Mouse (Mus musculus) midbrain, embryonic 14.5 days (tissue): ENCODE measurements at regions not wholly inside any gene's neighbourhood (a gene's known extent, or its start where the extent isn't known, plus 50 kb on each side); places are given as distances from the start of the nearest gene placed in this dataset.

Experiments used
- ATAC-seq: fragments of 200-750 bp; cut with Nextera tagmentation; 2 replicates; pipeline ENCODE4 v1.8.0; 2017; ENCODE audit warnings: moderate number of reproducible peaks, moderate library complexity; ENCODE audit not compliant: low FRiP score, low TSS enrichment
- DNase-seq: peaks from one replicate; pipeline ENCODE4 v3.0.0-alpha.2; 2015
- H3K27ac ChIP-seq: fragments of 300-500 bp; sonication (generic); replicated peaks from 2 replicates; pipeline ENCODE4 v1.5.1; 2014; ENCODE audit warnings: mild to moderate bottlenecking, low read depth, low read length, moderate library complexity
- H3K27me3 ChIP-seq: fragments of 300-500 bp; sonication (generic); 2 replicates; pipeline ENCODE4 v1.6.1; 2014; ENCODE audit warnings: low read length, control low read depth, mixed read lengths; ENCODE audit not compliant: control insufficient read depth, insufficient read depth
- H3K36me3 ChIP-seq: fragments of 300-500 bp; sonication (generic); 2 replicates; pipeline ENCODE4 v1.6.1; 2014; ENCODE audit warnings: low read length, control low read depth; ENCODE audit not compliant: control insufficient read depth, insufficient read depth
- H3K4me1 ChIP-seq: fragments of 300-500 bp; sonication (generic); 2 replicates; pipeline ENCODE4 v1.6.1; 2014; ENCODE audit warnings: mild to moderate bottlenecking, antibody characterized with exemption, low read length, control low read depth; ENCODE audit not compliant: control insufficient read depth, insufficient read depth
- H3K4me2 ChIP-seq: fragments of 300-500 bp; sonication (generic); 2 replicates; pipeline ENCODE4 v1.6.1; 2014; ENCODE audit warnings: mild to moderate bottlenecking, low read length, moderate library complexity
- H3K4me3 ChIP-seq: fragments of 300-500 bp; sonication (generic); replicated peaks from 2 replicates; pipeline ENCODE4 v1.5.1; 2014; ENCODE audit warnings: low read depth, low read length
- H3K9ac ChIP-seq: fragments of 300-500 bp; sonication (generic); replicated peaks from 2 replicates; pipeline ENCODE4 v1.6.1; 2014; ENCODE audit warnings: mild to moderate bottlenecking, low read length, moderate library complexity
- H3K9me3 ChIP-seq: fragments of 300-500 bp; sonication (generic); 2 replicates; pipeline ENCODE4 v1.6.1; 2016; ENCODE audit warnings: low read length, control low read depth, mixed read lengths; ENCODE audit not compliant: control insufficient read depth
- WGBS: fragments of 180-500 bp; shearing (Covaris S2); extraction: QIAGEN DNeasy Blood & Tissue Kit; methylation state at CpG from one replicate; pipeline ENCODE4 v1.1.7; 2014; 5-methylcytosine and 5-hydroxymethylcytosine counted together

DNA sequence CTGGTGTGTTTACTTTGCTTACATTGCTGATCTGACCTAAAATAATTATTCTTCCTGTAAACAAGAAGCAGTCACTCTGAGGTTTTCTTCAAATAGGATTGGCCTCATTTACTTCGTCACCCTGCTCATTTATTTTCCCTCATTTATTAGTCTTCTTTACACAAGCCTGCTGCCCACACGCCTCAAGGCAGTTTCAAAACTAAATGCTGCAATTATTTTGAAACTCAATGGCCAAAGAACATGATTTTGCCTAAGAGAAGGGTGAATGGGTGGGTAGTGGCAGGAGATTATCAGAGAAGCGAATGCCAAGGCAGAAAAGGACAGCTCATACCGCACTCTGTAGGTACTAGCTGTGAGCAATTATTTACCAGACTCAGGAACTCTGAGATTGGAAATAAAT is 227.8 kb downstream of the Hlx start:
- Histone ChIP-seq H3K27ac (no peak overlapping the region), H3K9ac (no peak overlapping the region), H3K4me3 (no peak overlapping the region), H3K4me1 (no peaks in the 10 kb centered on the region), H3K4me2 (no peak overlapping the region), H3K36me3 (no peaks in the 10 kb centered on the region), H3K27me3 (no peaks in the 10 kb centered on the region), H3K9me3 (no peaks in the 10 kb centered on the region)
- 81% methylated on average over 4 of the region's 4 CpGs for WGBS
- ATAC-seq: no peak
- no peak for DNase-seq

DNA sequence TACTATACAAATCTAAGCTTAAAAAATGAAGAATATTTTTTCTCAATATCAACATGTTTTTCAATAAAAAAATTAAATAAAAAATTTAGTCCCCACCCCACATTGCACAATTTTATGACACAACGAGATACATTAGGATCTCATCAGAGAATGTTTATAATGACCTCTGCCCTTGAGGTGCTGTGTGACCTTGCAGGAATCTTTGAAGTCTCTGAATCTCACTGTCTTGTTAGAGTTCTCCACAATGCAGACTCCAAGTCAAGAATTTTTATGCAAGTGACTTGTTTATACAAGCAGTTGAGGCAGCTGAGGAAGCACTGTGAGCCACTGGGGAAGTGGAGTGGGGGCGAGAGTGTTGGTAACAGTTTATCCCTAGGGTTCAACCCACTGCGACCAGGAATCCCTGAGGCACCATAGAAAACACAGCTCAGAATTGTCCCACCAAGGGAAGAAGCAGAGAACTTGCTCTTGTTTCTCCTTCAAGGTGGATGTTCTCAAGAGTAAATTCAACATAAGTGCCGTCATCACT is 228.5 kb downstream of the Hlx start:
- Histone ChIP-seq H3K9me3 (no peaks in the 10 kb centered on the region), H3K4me3 (no peak overlapping the region), H3K36me3 (no peaks in the 10 kb centered on the region), H3K4me2 (no peak overlapping the region), H3K27me3 (no peaks in the 10 kb centered on the region), H3K9ac (no peak overlapping the region), H3K4me1 (no peaks in the 10 kb centered on the region), H3K27ac (no peak overlapping the region)
- WGBS: 87% methylated on average over 4 of the region's 4 CpGs
- no peak for DNase-seq
- ATAC-seq: no peak

DNA sequence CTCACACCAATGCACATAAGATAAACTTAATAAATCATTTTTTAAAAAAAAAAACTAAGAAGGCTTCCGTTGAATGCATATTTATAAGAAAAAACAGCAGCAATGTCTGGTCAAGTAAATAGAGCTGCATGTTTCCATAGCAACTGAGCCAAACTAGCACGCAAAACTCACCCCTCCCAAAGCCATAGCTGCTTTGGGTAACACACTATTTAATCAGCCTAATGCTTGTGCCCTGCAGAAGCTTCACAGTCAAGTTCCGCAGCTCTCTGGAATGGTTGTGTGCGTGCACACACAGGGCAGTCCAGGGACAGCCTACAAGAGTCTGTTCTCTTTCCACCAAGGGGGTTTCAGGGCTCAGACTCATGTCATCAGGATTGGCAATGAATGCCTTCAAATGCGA is 231.7 kb downstream of the Hlx start:
- WGBS: 67% methylated on average over 5 of the region's 5 CpGs
- Histone ChIP-seq H3K9me3 (no peaks in the 10 kb centered on the region), H3K4me3 (no peak overlapping the region), H3K36me3 (no peaks in the 10 kb centered on the region), H3K4me1 (no peaks in the 10 kb centered on the region), H3K27me3 (no peaks in the 10 kb centered on the region), H3K4me2 (no peak overlapping the region), H3K27ac (no peak overlapping the region), H3K9ac (no peak overlapping the region)
- peak; percentile 44 for DNase-seq
- no peak for ATAC-seq

GRCm38 (mm10) chr1:184498909-184499525 is 233.4 kb downstream of the Hlx start:
- H3K36me3 ChIP-seq: no peaks in the 10 kb centered on the region
- H3K4me3 ChIP-seq: no peak overlapping the region
- H3K9ac ChIP-seq: no peak overlapping the region
- 92% methylated on average over 11 of the region's 11 CpGs for WGBS
- no peak for DNase-seq
- no peak for ATAC-seq
- no peak overlapping the region for H3K4me2 ChIP-seq
- no peak overlapping the region for H3K27ac ChIP-seq
- H3K9me3 ChIP-seq: no peaks in the 10 kb centered on the region
- no peaks in the 10 kb centered on the region for H3K27me3 ChIP-seq
- H3K4me1 ChIP-seq: no peaks in the 10 kb centered on the region

DNA sequence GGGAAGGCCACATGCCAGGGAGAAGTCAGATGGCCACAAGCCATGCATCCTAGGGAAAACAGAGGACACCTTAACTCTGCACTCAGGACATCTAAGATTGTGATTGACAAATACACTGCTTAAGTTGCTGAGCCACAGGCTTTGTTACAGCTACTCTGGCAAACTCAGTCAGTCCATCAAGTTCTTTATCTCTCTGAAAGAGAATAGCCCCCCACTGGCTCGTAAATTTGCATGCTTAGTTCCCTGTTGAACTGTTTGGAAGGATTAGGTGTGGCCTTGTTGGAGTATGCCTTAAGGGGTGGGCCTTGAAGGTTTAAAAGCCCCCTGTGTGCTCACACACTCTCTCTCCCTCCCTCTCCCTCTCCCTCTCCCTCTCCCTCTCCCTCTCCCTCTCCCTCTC is 235.4 kb downstream of the Hlx start:
- no peaks in the 10 kb centered on the region for H3K36me3 ChIP-seq
- no peak overlapping the region for H3K9ac ChIP-seq
- H3K4me1 ChIP-seq: no peaks in the 10 kb centered on the region
- DNase-seq (no peak), ATAC-seq (no peak)
- no peak overlapping the region for H3K4me3 ChIP-seq
- H3K4me2 ChIP-seq: no peak overlapping the region
- no peaks in the 10 kb centered on the region for H3K27me3 ChIP-seq
- H3K9me3 ChIP-seq: no peaks in the 10 kb centered on the region
- no peak overlapping the region for H3K27ac ChIP-seq
- WGBS: 17% methylated on average over 1 of the region's 1 CpGs

DNA sequence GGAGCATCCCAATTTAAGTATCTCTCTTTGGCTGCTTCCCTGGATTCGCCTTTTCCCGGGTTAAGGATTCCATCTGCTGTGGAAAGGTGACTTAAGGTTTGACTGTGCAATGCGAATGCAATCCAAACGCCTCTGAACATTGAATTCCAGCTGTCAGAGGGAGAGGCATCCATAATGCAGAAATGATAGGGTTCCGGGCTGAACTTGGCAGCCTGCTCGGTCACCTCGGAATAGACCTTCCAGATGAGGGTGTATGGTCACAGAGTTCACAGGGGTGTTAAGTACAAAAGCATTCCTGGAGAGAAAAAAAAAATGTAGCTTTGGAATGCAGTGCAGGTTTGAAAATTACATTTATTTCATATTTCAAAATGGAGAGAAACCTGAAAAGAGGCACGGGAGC is 238.6 kb downstream of the Hlx start:
- Histone ChIP-seq H3K9me3 (no peaks in the 10 kb centered on the region), H3K9ac (no peak overlapping the region), H3K4me1 (no peaks in the 10 kb centered on the region), H3K27ac (no peak overlapping the region), H3K27me3 (no peaks in the 10 kb centered on the region), H3K4me3 (no peak overlapping the region), H3K4me2 (no peak overlapping the region), H3K36me3 (no peaks in the 10 kb centered on the region)
- 91% methylated on average over 8 of the region's 8 CpGs for WGBS
- ATAC-seq (no peak), DNase-seq (no peak)

DNA sequence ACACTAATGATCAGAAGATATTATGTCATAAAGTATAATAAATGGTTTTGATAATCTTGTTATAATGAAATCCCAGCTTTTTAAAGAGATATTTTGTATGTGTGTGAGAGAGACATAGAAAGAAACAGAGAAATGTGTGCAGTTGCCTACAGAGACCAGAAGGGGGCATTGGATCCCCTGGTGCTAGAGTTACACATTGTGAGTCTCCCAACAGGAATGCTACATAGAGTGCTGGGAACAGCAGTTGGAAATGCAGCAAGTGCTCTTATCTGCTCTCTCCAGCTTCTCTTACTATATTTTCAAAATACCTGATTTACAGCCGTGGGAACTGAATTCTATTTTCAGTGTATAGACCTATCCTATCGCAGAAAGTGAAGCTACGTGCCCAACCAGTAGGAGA is 240.3 kb downstream of the Hlx start:
- DNase-seq: no peak
- Histone ChIP-seq H3K27me3 (no peaks in the 10 kb centered on the region), H3K9ac (no peak overlapping the region), H3K36me3 (no peaks in the 10 kb centered on the region), H3K27ac (no peak overlapping the region), H3K4me3 (no peak overlapping the region), H3K9me3 (no peaks in the 10 kb centered on the region), H3K4me1 (no peaks in the 10 kb centered on the region), H3K4me2 (no peak overlapping the region)
- ATAC-seq: no peak
- WGBS: 94% methylated on average over 3 of the region's 3 CpGs

GRCm38 (mm10) chr1:184491252-184491651 is 241.2 kb downstream of the Hlx start:
- Histone ChIP-seq H3K27me3 (no peaks in the 10 kb centered on the region), H3K4me3 (no peak overlapping the region), H3K4me2 (no peak overlapping the region), H3K36me3 (no peaks in the 10 kb centered on the region), H3K9me3 (no peaks in the 10 kb centered on the region), H3K9ac (no peak overlapping the region), H3K27ac (no peak overlapping the region), H3K4me1 (no peaks in the 10 kb centered on the region)
- ATAC-seq: no peak
- DNase-seq: no peak
- 85% methylated on average over 4 of the region's 4 CpGs for WGBS

GRCm38 (mm10) chr1:184487409-184487808 is 245.0 kb downstream of the Hlx start:
- Histone ChIP-seq H3K36me3 (no peaks in the 10 kb centered on the region), H3K9ac (no peak overlapping the region), H3K4me3 (no peak overlapping the region), H3K4me2 (no peak overlapping the region), H3K4me1 (no peaks in the 10 kb centered on the region), H3K27ac (no peak overlapping the region), H3K9me3 (no peaks in the 10 kb centered on the region), H3K27me3 (no peaks in the 10 kb centered on the region)
- ATAC-seq (no peak), DNase-seq (no peak)
- 44% methylated on average over 6 of the region's 6 CpGs for WGBS
